Comparison of ENCODE assay signal across 28 mouse cellular contexts in the genomic region with DNA sequence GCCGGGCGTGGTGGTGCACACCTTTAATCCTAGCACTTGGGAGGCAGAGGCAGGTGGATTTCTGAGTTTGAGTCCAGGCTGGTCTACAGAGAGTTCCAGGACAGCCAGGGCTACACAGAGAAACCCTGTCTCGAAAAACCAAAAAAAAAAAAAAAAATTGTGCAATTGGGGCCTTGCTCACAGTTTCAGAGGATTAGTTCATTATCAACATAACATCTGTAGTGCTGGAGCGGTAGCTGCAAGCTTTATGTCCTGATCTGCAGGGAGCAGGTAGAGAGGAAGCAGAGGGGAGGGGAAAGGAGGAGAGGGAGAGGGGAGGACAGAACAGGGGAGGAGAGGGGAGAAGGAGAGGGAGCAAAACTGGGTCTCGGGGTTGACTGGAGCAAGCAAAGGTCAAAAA. TPM values are rescaled to one million over a fixed set of nuclear protein-coding genes. Genes with fewer than 3 reads are reported as not detected.
DNase-seq lines count a peak whose midpoint lies in the region; ATAC-seq and TF ChIP-seq lines count a peak whose summit lies in the region.
"Had no signal": no experiment of that assay in that cellular context is flagged by ENCODE, and none has a peak within 500 bp of the region (broad histone marks: within the 10 kb centered on the region; RNA-seq: fewer than 3 reads in every experiment).

No protein-coding gene starts in this region.

- intact Hi-C loops in left cerebral cortex, postnatal 4 days (cut with DNase I), result no loop called here

- H3K27ac ChIP-seq in intestine, embryonic 14.5 days (ENCODE audit: low read depth), result no peak overlapping the region
- no peak overlapping the region for H3K27ac ChIP-seq in intestine, embryonic 16.5 days (ENCODE audit: low read length)
- H3K27ac ChIP-seq in liver, embryonic 12.5 days, result no peak overlapping the region
- H3K27ac ChIP-seq in liver, postnatal 0 days (ENCODE audit: low read depth), result no peak overlapping the region
- H3K27ac ChIP-seq: embryonic facial prominence, embryonic 13.5 days; embryonic facial prominence, embryonic 15.5 days; forebrain, embryonic 10.5 days; forebrain, embryonic 12.5 days had no signal

- no peak overlapping the region for H3K4me3 ChIP-seq in intestine, embryonic 14.5 days (ENCODE audit: low read depth, low read length)
- no peak overlapping the region for H3K4me3 ChIP-seq in intestine, embryonic 16.5 days (ENCODE audit: low read length)
- no peak overlapping the region for H3K4me3 ChIP-seq in liver, embryonic 12.5 days
- no peak overlapping the region for H3K4me3 ChIP-seq in liver, postnatal 0 days (ENCODE audit: low read depth, low read length)
- H3K4me3 ChIP-seq: embryonic facial prominence, embryonic 13.5 days; embryonic facial prominence, embryonic 15.5 days; erythroblast, embryonic 14.5 days; forebrain, embryonic 10.5 days; forebrain, embryonic 12.5 days had no signal

- H3K4me1 ChIP-seq in intestine, embryonic 14.5 days (replicated peaks; ENCODE audit: control insufficient read depth, insufficient read depth, low read length), result no peaks in the 10 kb centered on the region
- no peaks in the 10 kb centered on the region for H3K4me1 ChIP-seq in intestine, embryonic 16.5 days (ENCODE audit: control insufficient read depth, insufficient read depth, low read length)
- H3K4me1 ChIP-seq in liver, embryonic 12.5 days, result peaks cover 15% of the 10 kb centered on the region
- H3K4me1 ChIP-seq in liver, postnatal 0 days (ENCODE audit: insufficient read depth), result 0 out of 2 replicates have a peak, but pooled peaks cover 5% of the 10 kb centered on the region
- H3K4me1 ChIP-seq: embryonic facial prominence, embryonic 13.5 days; embryonic facial prominence, embryonic 15.5 days; forebrain, embryonic 12.5 days had no signal

- peak; percentile 31 for DNase-seq in intestine, embryonic 14.5 days (ENCODE audit: low spot score)
- DNase-seq in liver, postnatal 0 days, result no peak
- no peak for DNase-seq in left cerebral cortex, postnatal 4 days
- DNase-seq in embryo, embryonic 11 days, result no peak
- DNase-seq: adrenal gland, adult 8-10 months; adrenal gland, postnatal 14 days; adrenal gland, postnatal 36 days; B cell, adult 2 months; cerebellum, adult 11-12 months; cerebellum, adult 2 months; cerebellum, adult 9-10 months; cerebellum, postnatal 10 days; cerebellum, postnatal 25 days had no signal

- TF ChIP-seq CTCF in liver, postnatal 0 days (IDR thresholded peaks at IDR 0.05; ENCODE audit: low read depth), result no peak

- no peak for ATAC-seq in intestine, embryonic 14.5 days (replicated peaks; ENCODE audit: low FRiP score, low TSS enrichment, low read depth)
- ATAC-seq in intestine, embryonic 16.5 days, result no peak
- ATAC-seq in liver, embryonic 12.5 days, result peak; percentile 36; the same call in 1 of the 2 replicates
- ATAC-seq in liver, postnatal 0 days, result no peak
- ATAC-seq in granulocyte monocyte progenitor cell, adult 5-6 weeks (replicated peaks; ENCODE audit: poor library complexity, severe bottlenecking), result 0 out of 2 replicates have a peak, but pooled peaks have one; percentile 29
- 0 out of 2 replicates have a peak, but pooled peaks have one; percentile 30 for ATAC-seq in megakaryocyte progenitor cell, adult 5-6 weeks (replicated peaks; ENCODE audit: poor library complexity)
- ATAC-seq: activated CD4-positive, CD25-positive, alpha-beta regulatory T cell, adult 4 months; CD4-positive, CD25-positive, alpha-beta regulatory T cell, adult 4 months; forebrain, embryonic 14.5 days; forebrain, embryonic 16.5 days; Patski had no signal

- 84% methylated on average over 5 of the region's 5 CpGs for WGBS in intestine, embryonic 14.5 days
- 87% methylated on average over 5 of the region's 5 CpGs for WGBS in intestine, embryonic 16.5 days
- 55% methylated on average over 5 of the region's 5 CpGs for WGBS in liver, embryonic 12.5 days (ENCODE audit: insufficient replicate concordance)
- WGBS in liver, postnatal 0 days (ENCODE audit: insufficient replicate concordance), result 77% methylated on average over 5 of the region's 5 CpGs

- TF ChIP-seq EP300 in liver, postnatal 0 days (IDR thresholded peaks at IDR 0.05; ENCODE audit: low read depth), result no peak

- H3K27me3 ChIP-seq in intestine, embryonic 14.5 days (replicated peaks; ENCODE audit: control insufficient read depth, insufficient read depth, low read length), result no peaks in the 10 kb centered on the region
- no peaks in the 10 kb centered on the region for H3K27me3 ChIP-seq in intestine, embryonic 16.5 days (replicated peaks; ENCODE audit: control insufficient read depth, insufficient read depth, low read length)
- no peaks in the 10 kb centered on the region for H3K27me3 ChIP-seq in liver, embryonic 12.5 days (replicated peaks)
- no peaks in the 10 kb centered on the region for H3K27me3 ChIP-seq in liver, postnatal 0 days (ENCODE audit: insufficient read depth, low read length)
- H3K27me3 ChIP-seq: embryonic facial prominence, embryonic 13.5 days; embryonic facial prominence, embryonic 15.5 days; forebrain, embryonic 12.5 days; Patski had no signal

- no peak overlapping the region for H3K9ac ChIP-seq in intestine, embryonic 14.5 days (ENCODE audit: low read length)
- H3K9ac ChIP-seq in intestine, embryonic 16.5 days (ENCODE audit: low read depth, low read length), result no peak overlapping the region
- no peak overlapping the region for H3K9ac ChIP-seq in liver, embryonic 12.5 days
- no peak overlapping the region for H3K9ac ChIP-seq in liver, postnatal 0 days (replicated peaks)
- H3K9ac ChIP-seq: embryonic facial prominence, embryonic 13.5 days; embryonic facial prominence, embryonic 15.5 days; forebrain, embryonic 12.5 days had no signal

- no peaks in the 10 kb centered on the region for H3K36me3 ChIP-seq in intestine, embryonic 14.5 days (ENCODE audit: control insufficient read depth, insufficient read depth, low read length)
- H3K36me3 ChIP-seq in intestine, embryonic 16.5 days (ENCODE audit: control insufficient read depth, insufficient read depth, low read length), result no peaks in the 10 kb centered on the region
- H3K36me3 ChIP-seq in liver, embryonic 12.5 days, result no peaks in the 10 kb centered on the region
- no peaks in the 10 kb centered on the region for H3K36me3 ChIP-seq in liver, postnatal 0 days (replicated peaks; ENCODE audit: insufficient read depth, low read length)
- H3K36me3 ChIP-seq: embryonic facial prominence, embryonic 13.5 days; embryonic facial prominence, embryonic 15.5 days; forebrain, embryonic 10.5 days; forebrain, embryonic 12.5 days had no signal

- H3K9me3 ChIP-seq in intestine, embryonic 14.5 days (ENCODE audit: control insufficient read depth, low read length), result no peaks in the 10 kb centered on the region
- no peaks in the 10 kb centered on the region for H3K9me3 ChIP-seq in intestine, embryonic 16.5 days (ENCODE audit: control insufficient read depth, low read length)
- H3K9me3 ChIP-seq in liver, embryonic 12.5 days (replicated peaks), result no peaks in the 10 kb centered on the region
- no peaks in the 10 kb centered on the region for H3K9me3 ChIP-seq in liver, postnatal 0 days (ENCODE audit: low read length)
- H3K9me3 ChIP-seq: embryonic facial prominence, embryonic 13.5 days; embryonic facial prominence, embryonic 15.5 days; forebrain, embryonic 10.5 days; forebrain, embryonic 12.5 days had no signal

- H3K4me2 ChIP-seq in intestine, embryonic 14.5 days (ENCODE audit: low read length), result no peak overlapping the region
- H3K4me2 ChIP-seq in intestine, embryonic 16.5 days (ENCODE audit: low read depth, low read length), result no peak overlapping the region
- H3K4me2 ChIP-seq in liver, embryonic 12.5 days, result no peak overlapping the region
- no peak overlapping the region for H3K4me2 ChIP-seq in liver, postnatal 0 days (ENCODE audit: low read depth, low read length)
- H3K4me2 ChIP-seq: embryonic facial prominence, embryonic 13.5 days; embryonic facial prominence, embryonic 15.5 days; forebrain, embryonic 12.5 days had no signal

RNA-seq across cellular contexts. Expression of gene Zfp949, which starts 19.1 kb away (rescaled TPM):
- polyA plus RNA-seq in intestine, embryonic 14.5 days (2014; fragmentation: Nextera tagmentation; extraction: Ambion mirVana), result 8.8 and 9.6 TPM in 2 replicates
- 7.4 and 7.5 TPM in 2 replicates for polyA plus RNA-seq in intestine, embryonic 16.5 days (2015; fragmentation: Nextera tagmentation; extraction: Ambion mirVana)
- 5.9 and 6.2 TPM in 2 replicates for polyA plus RNA-seq in liver, embryonic 12.5 days (2016; fragmentation: Nextera tagmentation; extraction: Ambion mirVana)
- 4.5 and 4.6 TPM in 2 replicates for polyA plus RNA-seq in liver, postnatal 0 days (2015; fragmentation: Nextera tagmentation; extraction: Ambion mirVana)
- 8.9 and 12.4 TPM in 2 replicates for total RNA-seq in granulocyte monocyte progenitor cell, adult 5-6 weeks (2014; fragmentation: Nextera tagmentation)
- 7.3 and 10.6 TPM in 2 replicates for total RNA-seq in granulocyte monocyte progenitor cell, adult 5-6 weeks (2017)
- total RNA-seq in megakaryocyte progenitor cell, adult 5-6 weeks (2015), result 8.8 and 11.2 TPM in 2 replicates
- 10.2 and 10.4 TPM in 2 replicates for total RNA-seq in megakaryocyte progenitor cell, adult 5-6 weeks (2017)
- 10 to 100 TPM; 17.5 to 19.7 TPM for total RNA-seq in left cerebral cortex, postnatal 4 days (2021)

RNA-seq across cellular contexts. Expression of gene Syncrip, which starts 46.4 kb away (rescaled TPM):
- polyA plus RNA-seq in intestine, embryonic 14.5 days (2014; fragmentation: Nextera tagmentation; extraction: Ambion mirVana), result 104 and 106 TPM in 2 replicates
- polyA plus RNA-seq in intestine, embryonic 16.5 days (2015; fragmentation: Nextera tagmentation; extraction: Ambion mirVana), result 60.2 and 72.3 TPM in 2 replicates
- polyA plus RNA-seq in liver, embryonic 12.5 days (2016; fragmentation: Nextera tagmentation; extraction: Ambion mirVana), result 77.0 and 79.0 TPM in 2 replicates
- 25.6 and 27.3 TPM in 2 replicates for polyA plus RNA-seq in liver, postnatal 0 days (2015; fragmentation: Nextera tagmentation; extraction: Ambion mirVana)
- 231 and 250 TPM in 2 replicates for total RNA-seq in granulocyte monocyte progenitor cell, adult 5-6 weeks (2014; fragmentation: Nextera tagmentation)
- total RNA-seq in granulocyte monocyte progenitor cell, adult 5-6 weeks (2017), result 274 and 276 TPM in 2 replicates
- total RNA-seq in megakaryocyte progenitor cell, adult 5-6 weeks (2015), result 250 and 274 TPM in 2 replicates
- 254 and 290 TPM in 2 replicates for total RNA-seq in megakaryocyte progenitor cell, adult 5-6 weeks (2017)
- total RNA-seq in left cerebral cortex, postnatal 4 days (2021), result 100 to 1,000 TPM; 135 to 153 TPM

RNA-seq across cellular contexts. Expression of gene Trim43a, which starts 52.0 kb away (rescaled TPM):
- 0.08 TPM in 1 of 2 replicates, not detected in the other for polyA plus RNA-seq in intestine, embryonic 14.5 days (2014; fragmentation: Nextera tagmentation; extraction: Ambion mirVana)
- polyA plus RNA-seq in intestine, embryonic 16.5 days (2015; fragmentation: Nextera tagmentation; extraction: Ambion mirVana), result 0.13 TPM in 1 of 2 replicates, not detected in the other
- polyA plus RNA-seq in liver, embryonic 12.5 days (2016; fragmentation: Nextera tagmentation; extraction: Ambion mirVana), result not detected in 2 replicates
- 0.05 TPM in 1 of 2 replicates, not detected in the other for polyA plus RNA-seq in liver, postnatal 0 days (2015; fragmentation: Nextera tagmentation; extraction: Ambion mirVana)
- not detected in 2 replicates for total RNA-seq in granulocyte monocyte progenitor cell, adult 5-6 weeks (2014; fragmentation: Nextera tagmentation)
- total RNA-seq in granulocyte monocyte progenitor cell, adult 5-6 weeks (2017), result not detected in 2 replicates
- 0.15 TPM in 1 of 2 replicates, not detected in the other for total RNA-seq in megakaryocyte progenitor cell, adult 5-6 weeks (2015)
- total RNA-seq in megakaryocyte progenitor cell, adult 5-6 weeks (2017), result not detected in 2 replicates
- under 1 TPM in 1 of 2 experiments, not detected in 1; 0.24 TPM for total RNA-seq in left cerebral cortex, postnatal 4 days (2021)
- polyA plus RNA-seq: activated CD4-positive, CD25-positive, alpha-beta regulatory T cell, adult 4 months; CD4-positive, CD25-positive, alpha-beta regulatory T cell, adult 4 months; embryonic facial prominence, embryonic 11.5 days; embryonic facial prominence, embryonic 15.5 days; erythroblast, embryonic 14.5 days; forebrain, embryonic 10.5 days; Patski had no signal

Comparison
In these comparisons a context has a peak if more than half of its experiments do, and no peak if none do; other contexts are left out.
1. ATAC-seq: peak in liver, embryonic 12.5 days (single experiment), granulocyte monocyte progenitor cell, adult 5-6 weeks (single experiment) and megakaryocyte progenitor cell, adult 5-6 weeks (single experiment); none in intestine, embryonic 14.5 days (single experiment), intestine, embryonic 16.5 days (single experiment) and liver, postnatal 0 days (single experiment).